ENCODE assay signal across 26 mouse cellular contexts in genomic region chr11:55340789-55341188, GRCm38 (mm10). TPM values are rescaled to one million over a fixed set of nuclear protein-coding genes. Genes with fewer than 3 reads are reported as not detected.
"Had no signal": no experiment of that assay in that cellular context is flagged by ENCODE, and none has a peak within 500 bp of the region (broad histone marks: within the 10 kb centered on the region; RNA-seq: fewer than 3 reads in every experiment).

No protein-coding gene starts in this region.

- H3K4me1 ChIP-seq: heart, embryonic 13.5 days; heart, embryonic 15.5 days; hindbrain, embryonic 13.5 days; hindbrain, embryonic 15.5 days; liver, embryonic 13.5 days had no signal

- H3K27me3 ChIP-seq: heart, embryonic 15.5 days; hindbrain, embryonic 13.5 days; hindbrain, embryonic 15.5 days; liver, embryonic 13.5 days had no signal

- H3K27ac ChIP-seq: gastrocnemius, adult 2 months; heart, adult 2 months; heart, embryonic 13.5 days; heart, embryonic 15.5 days; hindbrain, embryonic 13.5 days; hindbrain, embryonic 15.5 days; hindbrain, postnatal 0 days; layer of hippocampus, adult 2 months; left cerebral cortex, adult 2 months; limb, embryonic 10.5 days; limb, embryonic 12.5 days; liver, embryonic 13.5 days had no signal

- H3K9ac ChIP-seq: heart, embryonic 13.5 days; heart, embryonic 15.5 days; hindbrain, embryonic 13.5 days; hindbrain, embryonic 15.5 days; limb, embryonic 12.5 days; liver, embryonic 13.5 days had no signal

- H3K9me3 ChIP-seq: heart, embryonic 13.5 days; heart, embryonic 15.5 days; hindbrain, embryonic 13.5 days; hindbrain, embryonic 15.5 days; limb, embryonic 10.5 days; limb, embryonic 12.5 days; liver, embryonic 13.5 days had no signal

- H3K4me3 ChIP-seq: gastrocnemius, adult 2 months; heart, adult 2 months; heart, embryonic 13.5 days; heart, embryonic 15.5 days; hindbrain, embryonic 13.5 days; hindbrain, embryonic 15.5 days; layer of hippocampus, adult 2 months; left cerebral cortex, adult 2 months; limb, embryonic 10.5 days; limb, embryonic 12.5 days; liver, embryonic 13.5 days had no signal

- DNase-seq: gastrocnemius, adult 2 months; gastrocnemius, postnatal 10 days; gastrocnemius, postnatal 25 days; heart, adult 11 months; heart, adult 2 months; heart, postnatal 14 days; heart, postnatal 36 days; kidney, adult 11 months; kidney, adult 8-10 months; kidney, postnatal 10 days; kidney, postnatal 25 days; kidney, postnatal 4 days; liver; liver, embryonic 13.5 days had no signal

- ATAC-seq: hindbrain, postnatal 0 days; intestine, embryonic 16.5 days had no signal

- H3K36me3 ChIP-seq: heart, embryonic 13.5 days; heart, embryonic 15.5 days; hindbrain, embryonic 13.5 days; hindbrain, embryonic 15.5 days; limb, embryonic 10.5 days; limb, embryonic 12.5 days; liver, embryonic 13.5 days had no signal

- H3K4me2 ChIP-seq: heart, embryonic 11.5 days; heart, embryonic 13.5 days; heart, embryonic 15.5 days; hindbrain, embryonic 13.5 days; hindbrain, embryonic 15.5 days; limb, embryonic 12.5 days; liver, embryonic 11.5 days; liver, embryonic 13.5 days had no signal

RNA-seq across cellular contexts. Expression of gene Fat2, which starts 4.4 kb away (rescaled TPM):
- polyA plus RNA-seq: heart, embryonic 11.5 days; liver, embryonic 11.5 days; liver, embryonic 13.5 days had no signal
